Mouse (Mus musculus) kidney, adult 2 months (tissue): ENCODE measurements at regions not wholly inside any gene's neighbourhood (a gene's known extent, or its start where the extent isn't known, plus 50 kb on each side); places are given as distances from the start of the nearest gene placed in this dataset.

Experiments used
- CTCF ChIP-seq: fragments of 200-500 bp; conservative IDR thresholded peaks from 2 replicates; pipeline ENCODE4 v1.5.1; 2011; ENCODE audit warnings: low read depth, mild to moderate bottlenecking, control low read depth, low read length, moderate library complexity, mixed read lengths; ENCODE audit not compliant: insufficient read depth, insufficient read length
- POLR2A ChIP-seq: fragments of 200-500 bp; IDR thresholded peaks from one replicate; pipeline ENCODE4 v1.6.1; 2011; ENCODE audit warnings: low read depth, low read length, control low read depth

GRCm38 (mm10) chr16:30879878-30880277 lies 201.4 kb downstream of the Xxylt1 start:
- TF ChIP-seq CTCF (no peak), POLR2A (no peak)
